Mouse (Mus musculus) liver (tissue): ENCODE data around the gene AC161166.1.

Experiments
- DNase-seq: peaks from one replicate; pipeline ENCODE4 v3.0.0-alpha.2; 2020; ENCODE audit warnings: mixed read lengths

AC161166.1 gene

GRCm38 (mm10) chr7:24512355-24512754 lies at the start of gene AC161166.1:
Gene AC161166.1, minus strand, starts transcription at chr7:24512455.
- no peak for DNase-seq

DNA sequence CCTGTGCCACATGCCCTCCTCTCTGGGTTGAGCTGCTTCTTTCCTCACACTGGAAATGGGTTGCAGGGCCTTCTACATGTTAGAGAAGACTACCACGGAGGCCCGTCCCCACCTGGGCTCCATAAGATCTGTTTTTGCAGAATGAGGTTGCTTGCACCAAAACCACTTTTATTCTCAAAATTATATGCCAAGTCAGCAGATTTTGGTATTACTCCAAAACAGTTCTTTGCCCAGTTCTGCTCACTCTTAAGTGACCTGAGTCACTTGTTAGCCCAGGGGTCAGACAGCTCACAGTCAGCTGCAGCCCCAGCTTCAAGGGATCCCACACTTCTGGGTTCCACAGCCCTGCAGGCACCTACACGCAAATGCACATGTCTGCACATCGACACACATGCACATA lies 49.2 kb upstream of the AC161166.1 start:
- DNase-seq = no peak

- DNase-seq = no peak
Measured at GRCm38 (mm10) chr7:24555786-24556185, 43.5 kb upstream of the AC161166.1 start.

GRCm38 (mm10) chr7:24551985-24552759 lies 39.9 kb upstream of the AC161166.1 start:
- DNase-seq = no peak

- no peak for DNase-seq
Measured at GRCm38 (mm10) chr7:24547534-24548036, 35.3 kb upstream of the AC161166.1 start.

DNA sequence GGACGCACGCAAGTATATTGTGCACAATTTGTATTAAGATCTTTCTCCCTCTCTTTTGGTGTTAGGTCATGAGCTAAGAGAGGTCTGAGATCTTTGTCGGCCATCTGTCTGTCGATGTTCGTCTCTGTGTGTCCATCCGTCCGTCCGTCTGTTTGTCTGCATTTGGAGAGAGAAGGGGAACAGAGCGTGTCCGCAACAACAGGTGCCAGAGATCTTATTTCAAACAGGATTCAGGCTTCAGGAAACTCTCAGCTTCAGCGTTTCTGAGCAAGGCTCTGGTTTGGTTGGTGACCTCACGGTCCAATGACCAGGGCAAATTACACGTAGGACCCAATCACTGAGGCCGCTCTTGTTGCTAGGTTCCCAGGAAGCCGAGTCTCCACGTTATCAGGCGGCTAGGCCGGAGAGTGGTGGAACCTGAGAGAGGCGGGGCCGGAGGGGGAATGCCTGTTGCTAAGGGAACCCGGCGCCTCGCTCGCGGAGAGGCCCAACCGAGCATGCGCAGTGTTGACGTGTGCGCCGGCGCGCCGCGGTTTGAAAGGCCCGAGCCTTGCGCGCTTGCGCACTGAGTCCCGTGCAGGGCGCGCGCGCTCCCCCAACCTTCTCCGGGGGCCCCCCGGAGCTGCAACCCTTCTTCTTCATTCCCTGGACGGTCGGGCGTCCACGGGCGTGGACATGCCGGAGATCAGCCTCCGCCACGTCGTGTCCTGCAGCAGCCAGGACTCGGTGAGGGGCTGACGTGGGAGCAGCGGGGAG lies 34.6 kb upstream of the AC161166.1 start:
- peak; percentile 99 for DNase-seq

DNA sequence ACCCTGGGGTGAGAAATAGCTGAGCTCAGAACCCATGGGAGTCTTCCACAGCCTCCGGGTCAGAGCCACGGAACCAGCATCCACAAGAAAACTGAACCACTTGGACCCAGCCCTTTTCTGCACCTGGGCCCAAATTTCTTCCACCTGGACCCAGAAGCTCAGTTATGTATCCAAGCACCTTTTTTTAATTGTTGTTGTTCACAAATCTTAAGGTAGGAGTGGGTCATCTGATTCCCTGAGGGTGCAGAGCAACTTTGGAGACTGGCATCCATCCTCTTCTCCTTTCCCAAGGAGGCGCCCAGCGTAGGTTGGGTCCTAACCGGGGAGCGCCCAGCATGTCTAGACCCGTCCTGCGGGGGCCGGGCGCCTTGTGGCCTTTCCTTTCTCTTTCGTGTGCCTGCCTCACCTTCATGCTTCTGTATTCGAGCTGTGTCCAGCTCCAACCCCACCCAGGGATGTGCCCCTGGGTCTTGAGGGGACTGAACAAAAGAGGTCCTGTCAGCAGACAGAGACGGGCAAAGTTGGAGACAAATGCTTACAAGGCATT lies 33.9 kb upstream of the AC161166.1 start, which contains the start of the genes Pinlyp and Xrcc1:
Pinlyp (minus strand) TSS at position 51 of the 547 bp plus-strand sequence.
Xrcc1 (plus strand) TSS at position 222 of the 547 bp plus-strand sequence.
- DNase-seq = no peak

DNA sequence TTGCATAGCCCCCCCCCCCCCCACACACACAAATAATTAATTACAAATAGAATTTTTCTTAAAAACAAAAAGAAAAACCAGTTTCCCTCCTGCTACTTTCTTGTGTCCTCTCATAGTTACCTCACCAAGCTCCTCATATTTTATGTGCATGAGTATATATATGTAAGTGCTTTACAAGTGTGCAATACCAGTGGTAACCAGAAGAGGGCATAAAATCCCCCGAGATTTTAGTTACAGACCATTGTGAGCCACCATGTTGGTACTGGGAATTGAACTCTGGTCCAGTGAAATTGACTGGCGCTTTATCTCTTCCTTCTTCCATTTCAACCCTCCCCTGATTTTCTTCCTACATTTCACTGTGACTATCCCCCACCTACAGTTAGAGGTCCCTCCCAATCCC lies 32.3 kb upstream of the AC161166.1 start:
- no peak for DNase-seq

- DNase-seq = no peak
Measured at GRCm38 (mm10) chr7:24539686-24540085, 27.4 kb upstream of the AC161166.1 start.

DNA sequence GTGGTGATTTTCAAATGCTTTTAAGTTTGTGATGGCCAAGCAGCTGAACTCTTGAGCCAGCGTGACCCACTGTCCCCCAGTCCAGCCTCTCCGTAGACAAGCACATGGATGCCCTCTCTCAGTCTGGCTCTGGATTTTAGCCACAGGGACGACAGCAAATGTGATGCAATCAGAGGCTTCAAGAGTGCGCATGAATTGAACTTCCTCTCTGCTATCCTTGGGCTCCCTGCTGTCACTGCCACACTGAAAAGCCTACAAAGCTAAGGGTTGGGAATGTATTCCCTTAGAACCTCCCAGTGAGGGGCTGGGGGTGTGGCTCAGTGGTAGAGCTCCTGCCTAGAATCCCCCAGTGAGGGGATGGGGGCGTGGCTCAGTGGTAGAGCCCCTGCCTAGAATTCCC lies 26.4 kb upstream of the AC161166.1 start:
- no peak for DNase-seq

- DNase-seq = no peak
Measured at GRCm38 (mm10) chr7:24538154-24538553, 25.9 kb upstream of the AC161166.1 start.

DNA sequence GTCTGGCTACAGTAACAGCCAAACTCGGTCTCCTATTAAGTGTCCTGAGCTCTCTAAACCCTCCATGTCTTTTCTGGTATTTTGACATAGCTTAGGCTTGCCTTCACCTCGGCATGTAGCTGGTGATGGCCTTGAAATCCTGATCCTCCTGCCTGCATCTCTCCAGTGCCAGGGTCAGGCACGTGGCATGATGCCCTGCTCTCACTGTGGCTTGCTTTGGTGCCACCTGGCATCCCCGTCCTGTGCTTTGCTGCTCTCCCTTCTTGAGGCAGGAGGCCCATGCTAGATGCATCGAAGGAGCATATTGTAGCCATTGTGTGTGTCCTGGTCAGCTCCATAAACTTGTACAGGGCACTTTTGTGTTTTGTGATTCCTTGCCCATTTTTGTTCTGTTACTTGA lies 25.3 kb upstream of the AC161166.1 start:
- DNase-seq = no peak

GRCm38 (mm10) chr7:24537081-24537480 lies 24.8 kb upstream of the AC161166.1 start:
- DNase-seq = no peak

- DNase-seq = no peak
Measured at GRCm38 (mm10) chr7:24534301-24534700, 22.0 kb upstream of the AC161166.1 start.

DNA sequence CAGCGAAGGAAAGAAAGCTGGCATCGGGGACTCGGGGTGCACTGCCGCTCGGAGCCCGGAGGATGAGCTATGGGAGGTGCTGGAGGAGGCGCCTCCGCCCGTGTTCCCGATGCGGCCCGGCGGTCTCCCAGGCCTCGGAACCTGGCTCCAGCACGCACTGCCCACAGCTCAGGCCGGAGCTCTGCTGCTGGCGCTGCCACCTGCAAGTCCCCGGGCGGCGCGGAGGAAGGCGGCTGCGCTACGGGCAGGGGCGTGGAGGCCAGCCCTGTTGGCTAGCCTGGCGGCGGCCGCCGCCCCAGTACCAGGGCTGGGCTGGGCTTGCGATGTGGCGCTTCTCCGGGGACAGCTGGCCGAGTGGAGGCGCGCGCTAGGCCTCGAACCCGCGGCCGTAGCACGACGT lies 21.6 kb upstream of the AC161166.1 start:
- no peak for DNase-seq

GRCm38 (mm10) chr7:24533031-24533571 lies 20.8 kb upstream of the AC161166.1 start:
- no peak for DNase-seq

- peak; percentile 78 for DNase-seq
Measured at GRCm38 (mm10) chr7:24531211-24531971, 19.1 kb upstream of the AC161166.1 start.

DNA sequence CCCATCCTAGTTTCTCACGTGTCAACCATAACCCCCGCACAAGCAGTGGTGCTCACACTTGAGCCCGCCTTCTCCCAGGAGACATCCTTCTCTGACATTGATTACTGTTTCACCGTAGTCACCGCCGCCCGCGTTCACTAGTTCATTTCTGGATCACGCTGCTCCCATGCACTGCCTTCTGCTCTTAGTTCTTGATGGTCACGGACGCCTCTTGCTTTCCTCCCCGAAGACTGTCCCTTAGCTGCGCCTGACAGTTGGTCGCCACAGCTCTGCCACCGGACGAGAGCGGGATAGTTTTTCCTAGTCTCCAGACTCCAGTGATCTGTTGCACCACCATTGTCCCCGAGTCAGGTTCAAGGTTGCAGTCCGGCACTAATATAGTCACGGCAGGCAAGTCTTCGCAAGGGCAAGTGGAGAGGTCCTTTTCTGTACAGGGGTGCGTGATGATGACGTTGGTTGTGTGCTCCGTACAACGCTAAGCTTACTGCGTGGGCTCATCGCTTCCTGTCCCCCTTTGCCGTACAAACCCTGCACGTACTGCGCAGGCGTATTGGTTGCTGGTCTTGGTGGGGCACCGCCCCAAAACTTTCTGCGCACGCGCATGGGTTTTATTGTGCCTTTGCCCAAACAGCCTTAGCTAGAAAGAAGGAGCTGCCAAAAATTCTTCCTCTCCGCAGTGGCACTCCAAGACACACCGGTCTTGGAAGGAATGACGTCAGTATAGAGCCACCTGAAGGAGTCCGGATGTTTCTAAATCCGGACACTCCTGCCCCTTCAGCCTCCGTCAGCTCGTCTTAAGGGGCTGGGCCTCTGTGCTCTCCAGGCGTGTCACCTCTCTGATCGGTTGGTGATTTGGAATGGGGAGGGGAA lies 18.0 kb upstream of the AC161166.1 start, which contains the start of gene Irgq:
Irgq (plus strand) TSS at position 628 of the 870 bp plus-strand sequence.
- DNase-seq = peak; percentile 97

DNA sequence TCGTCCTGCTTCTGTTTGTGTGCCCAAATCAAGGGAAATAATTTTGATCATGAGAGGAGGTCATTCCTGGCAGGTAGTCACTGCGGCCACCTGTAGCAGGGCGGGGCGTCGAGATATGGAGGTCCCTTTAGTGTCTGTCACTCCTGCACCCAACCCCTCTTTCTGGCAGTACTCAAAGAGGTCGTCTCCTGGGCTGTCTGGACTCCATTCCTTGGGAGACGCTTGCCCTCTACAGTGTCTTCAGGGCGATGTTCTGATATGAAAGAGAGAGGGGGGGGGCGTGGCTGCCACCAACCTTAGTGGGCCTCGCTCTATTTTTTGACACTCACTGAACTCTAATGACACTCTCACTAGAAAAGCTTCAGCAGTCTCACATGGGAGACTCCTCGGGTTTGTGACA lies 17.3 kb upstream of the AC161166.1 start:
- DNase-seq = no peak

- no peak for DNase-seq
Measured at GRCm38 (mm10) chr7:24528861-24529260, 16.6 kb upstream of the AC161166.1 start.
